Mouse (Mus musculus): ENCODE results near the gene Irf4. TPM values are rescaled to one million over a fixed set of nuclear protein-coding genes. Genes with fewer than 3 reads are reported as not detected.

Gene Irf4
- polyA plus RNA-seq, 1 experiment, result not detected

DNA sequence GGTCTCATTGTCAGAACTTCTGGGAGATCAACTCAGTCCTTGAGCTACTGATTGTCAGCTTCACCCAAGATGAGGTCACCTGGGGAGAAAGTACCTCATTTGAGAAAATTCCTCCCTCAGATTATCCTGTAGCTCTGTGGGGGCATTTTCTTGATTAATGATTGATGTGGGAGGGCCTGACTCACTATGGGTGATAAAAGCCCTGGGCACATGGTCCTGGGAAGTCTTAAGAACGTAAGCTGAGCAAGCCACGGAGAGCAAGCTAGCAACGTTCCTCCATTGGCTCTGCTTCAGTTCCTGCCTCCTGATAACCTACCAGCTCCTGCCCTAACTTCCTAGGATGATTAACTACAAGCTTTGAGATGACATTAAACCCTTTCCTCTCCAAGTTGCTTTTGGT is 35.4 kb upstream of the Irf4 start:
- Histone ChIP-seq H3K4me3 (ENCODE audit: low read depth, low read length) (no peak overlapping the region), H3K9ac (ENCODE audit: low read depth, poor library complexity, severe bottlenecking) (no peak overlapping the region), H3K9me3 (replicated peaks; ENCODE audit: control insufficient read depth, insufficient read depth, low read length, poor library complexity, severe bottlenecking) (no peaks in the 10 kb centered on the region), H3K36me3 (ENCODE audit: control insufficient read depth, insufficient read depth, low read length, poor library complexity, severe bottlenecking) (no peaks in the 10 kb centered on the region), H3K27me3 (ENCODE audit: control insufficient read depth, insufficient read depth, low read length, poor library complexity, severe bottlenecking) (no peaks in the 10 kb centered on the region), H3K4me1 (ENCODE audit: control insufficient read depth, insufficient read depth, low read length) (no peaks in the 10 kb centered on the region), H3K27ac (ENCODE audit: insufficient read depth, low read length) (no peak overlapping the region)
- TF ChIP-seq EP300 (IDR thresholded peaks at IDR 0.05; ENCODE audit: insufficient read depth, low read depth, low read length), result no peak
- TF ChIP-seq POLR2A (IDR thresholded peaks at IDR 0.05; ENCODE audit: insufficient read depth, low read length), result no peak
- no peak for TF ChIP-seq CTCF (IDR thresholded peaks at IDR 0.05; ENCODE audit: low read depth, low read length)

DNA sequence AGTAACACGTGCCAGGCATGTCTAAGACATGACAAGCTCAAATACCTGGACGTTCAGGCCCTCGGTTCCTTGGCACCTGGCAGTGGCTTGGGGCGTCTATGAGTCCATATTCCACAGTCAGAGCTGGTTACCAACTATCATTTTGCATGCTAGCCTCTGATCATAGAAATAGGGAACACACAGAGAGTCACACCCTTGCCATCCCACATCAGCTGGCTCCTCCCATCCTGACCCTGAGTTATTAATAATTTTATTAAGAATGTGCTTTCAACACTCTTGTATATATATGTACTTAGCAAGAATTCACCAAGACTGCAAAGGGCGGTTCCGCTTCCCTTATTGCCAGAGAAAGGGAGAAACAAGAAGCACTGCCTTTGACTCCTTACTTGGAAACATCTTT is 34.5 kb upstream of the Irf4 start:
- Histone ChIP-seq H3K4me1 (ENCODE audit: control insufficient read depth, insufficient read depth, low read length) (no peaks in the 10 kb centered on the region), H3K27ac (ENCODE audit: insufficient read depth, low read length) (no peak overlapping the region), H3K4me3 (ENCODE audit: low read depth, low read length) (no peak overlapping the region), H3K27me3 (ENCODE audit: control insufficient read depth, insufficient read depth, low read length, poor library complexity, severe bottlenecking) (no peaks in the 10 kb centered on the region), H3K36me3 (ENCODE audit: control insufficient read depth, insufficient read depth, low read length, poor library complexity, severe bottlenecking) (no peaks in the 10 kb centered on the region), H3K9me3 (replicated peaks; ENCODE audit: control insufficient read depth, insufficient read depth, low read length, poor library complexity, severe bottlenecking) (no peaks in the 10 kb centered on the region), H3K9ac (ENCODE audit: low read depth, poor library complexity, severe bottlenecking) (no peak overlapping the region)
- TF ChIP-seq CTCF (IDR thresholded peaks at IDR 0.05; ENCODE audit: low read depth, low read length), result no peak
- no peak for TF ChIP-seq POLR2A (IDR thresholded peaks at IDR 0.05; ENCODE audit: insufficient read depth, low read length)
- no peak for TF ChIP-seq EP300 (IDR thresholded peaks at IDR 0.05; ENCODE audit: insufficient read depth, low read depth, low read length)

DNA sequence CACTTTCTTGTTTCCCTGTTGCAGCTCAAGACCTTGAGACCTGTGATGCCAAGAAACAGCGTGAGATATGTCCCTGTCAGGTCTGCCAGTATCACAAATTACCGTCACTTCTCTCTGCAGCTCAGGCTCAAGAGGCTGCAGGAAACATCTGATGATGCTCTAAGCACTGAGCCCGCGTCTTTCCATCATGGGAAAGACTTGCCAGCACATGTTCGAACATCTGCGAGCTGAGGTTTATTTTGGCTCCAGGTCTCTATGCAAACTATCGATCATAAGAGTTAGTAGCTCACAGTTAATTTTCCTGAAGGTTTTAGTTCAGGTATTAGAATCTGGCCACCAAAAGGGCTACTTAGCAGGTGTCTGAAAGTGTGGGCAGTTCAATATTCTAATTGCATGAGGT is 34.0 kb upstream of the Irf4 start:
- no peaks in the 10 kb centered on the region for H3K27me3 ChIP-seq (ENCODE audit: control insufficient read depth, insufficient read depth, low read length, poor library complexity, severe bottlenecking)
- H3K27ac ChIP-seq (ENCODE audit: insufficient read depth, low read length), result no peak overlapping the region
- no peak for TF ChIP-seq CTCF (IDR thresholded peaks at IDR 0.05; ENCODE audit: low read depth, low read length)
- TF ChIP-seq EP300 (IDR thresholded peaks at IDR 0.05; ENCODE audit: insufficient read depth, low read depth, low read length), result no peak
- no peak for TF ChIP-seq POLR2A (IDR thresholded peaks at IDR 0.05; ENCODE audit: insufficient read depth, low read length)
- H3K36me3 ChIP-seq (ENCODE audit: control insufficient read depth, insufficient read depth, low read length, poor library complexity, severe bottlenecking), result no peaks in the 10 kb centered on the region
- no peaks in the 10 kb centered on the region for H3K9me3 ChIP-seq (replicated peaks; ENCODE audit: control insufficient read depth, insufficient read depth, low read length, poor library complexity, severe bottlenecking)
- no peaks in the 10 kb centered on the region for H3K4me1 ChIP-seq (ENCODE audit: control insufficient read depth, insufficient read depth, low read length)
- H3K9ac ChIP-seq (ENCODE audit: low read depth, poor library complexity, severe bottlenecking), result no peak overlapping the region
- H3K4me3 ChIP-seq (ENCODE audit: low read depth, low read length), result no peak overlapping the region

DNA sequence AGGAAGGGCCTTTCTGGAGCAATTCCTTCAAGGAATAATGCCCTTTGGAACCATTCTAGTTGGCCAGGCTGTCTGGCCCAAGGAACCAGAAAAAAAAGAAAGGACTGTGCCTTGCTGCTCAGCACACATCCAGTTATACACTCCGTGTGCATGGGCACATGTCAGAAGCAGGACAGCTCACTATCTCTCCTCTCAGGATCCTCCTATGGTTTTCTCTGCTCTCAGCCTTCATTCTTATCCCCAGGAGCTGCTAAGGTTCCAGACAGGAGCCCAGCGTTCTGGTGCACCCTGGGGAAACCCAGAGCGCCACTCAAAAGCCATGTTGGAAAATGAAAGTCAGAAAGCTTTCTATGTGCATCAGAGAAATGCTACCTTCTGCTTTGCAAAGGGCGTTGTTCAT is 33.5 kb upstream of the Irf4 start:
- H3K27ac ChIP-seq (ENCODE audit: insufficient read depth, low read length), result no peak overlapping the region
- H3K27me3 ChIP-seq (ENCODE audit: control insufficient read depth, insufficient read depth, low read length, poor library complexity, severe bottlenecking), result no peaks in the 10 kb centered on the region
- H3K9me3 ChIP-seq (replicated peaks; ENCODE audit: control insufficient read depth, insufficient read depth, low read length, poor library complexity, severe bottlenecking), result no peaks in the 10 kb centered on the region
- H3K4me1 ChIP-seq (ENCODE audit: control insufficient read depth, insufficient read depth, low read length), result no peaks in the 10 kb centered on the region
- no peak overlapping the region for H3K9ac ChIP-seq (ENCODE audit: low read depth, poor library complexity, severe bottlenecking)
- H3K4me3 ChIP-seq (ENCODE audit: low read depth, low read length), result no peak overlapping the region
- no peaks in the 10 kb centered on the region for H3K36me3 ChIP-seq (ENCODE audit: control insufficient read depth, insufficient read depth, low read length, poor library complexity, severe bottlenecking)
- TF ChIP-seq POLR2A (IDR thresholded peaks at IDR 0.05; ENCODE audit: insufficient read depth, low read length), result no peak
- TF ChIP-seq EP300 (IDR thresholded peaks at IDR 0.05; ENCODE audit: insufficient read depth, low read depth, low read length), result no peak
- TF ChIP-seq CTCF (IDR thresholded peaks at IDR 0.05; ENCODE audit: low read depth, low read length), result no peak

DNA sequence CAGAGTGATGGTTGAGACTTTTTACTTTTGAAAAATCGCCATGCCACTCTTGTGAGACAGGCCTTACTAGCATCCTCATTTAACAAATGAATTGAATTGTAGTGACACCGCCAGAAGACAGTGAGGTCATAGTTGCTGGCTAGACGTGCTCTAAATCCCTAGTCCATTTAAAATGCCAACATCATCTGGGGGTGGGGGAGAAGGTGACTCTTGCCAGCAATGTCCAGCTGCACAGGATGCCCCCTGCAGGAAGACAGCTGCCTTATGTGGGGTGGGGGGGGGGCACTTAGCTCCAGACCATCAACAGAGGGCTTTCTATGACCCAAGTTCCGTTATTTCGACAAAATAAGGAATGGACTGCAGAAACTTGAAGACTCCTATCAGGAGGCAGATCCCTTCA is 32.4 kb upstream of the Irf4 start:
- H3K27ac ChIP-seq (ENCODE audit: insufficient read depth, low read length), result no peak overlapping the region
- no peaks in the 10 kb centered on the region for H3K27me3 ChIP-seq (ENCODE audit: control insufficient read depth, insufficient read depth, low read length, poor library complexity, severe bottlenecking)
- H3K36me3 ChIP-seq (ENCODE audit: control insufficient read depth, insufficient read depth, low read length, poor library complexity, severe bottlenecking), result no peaks in the 10 kb centered on the region
- TF ChIP-seq POLR2A (IDR thresholded peaks at IDR 0.05; ENCODE audit: insufficient read depth, low read length) (no peak), CTCF (IDR thresholded peaks at IDR 0.05; ENCODE audit: low read depth, low read length) (no peak), EP300 (IDR thresholded peaks at IDR 0.05; ENCODE audit: insufficient read depth, low read depth, low read length) (no peak)
- no peaks in the 10 kb centered on the region for H3K9me3 ChIP-seq (replicated peaks; ENCODE audit: control insufficient read depth, insufficient read depth, low read length, poor library complexity, severe bottlenecking)
- no peak overlapping the region for H3K4me3 ChIP-seq (ENCODE audit: low read depth, low read length)
- H3K4me1 ChIP-seq (ENCODE audit: control insufficient read depth, insufficient read depth, low read length), result no peaks in the 10 kb centered on the region
- H3K9ac ChIP-seq (ENCODE audit: low read depth, poor library complexity, severe bottlenecking), result no peak overlapping the region

DNA sequence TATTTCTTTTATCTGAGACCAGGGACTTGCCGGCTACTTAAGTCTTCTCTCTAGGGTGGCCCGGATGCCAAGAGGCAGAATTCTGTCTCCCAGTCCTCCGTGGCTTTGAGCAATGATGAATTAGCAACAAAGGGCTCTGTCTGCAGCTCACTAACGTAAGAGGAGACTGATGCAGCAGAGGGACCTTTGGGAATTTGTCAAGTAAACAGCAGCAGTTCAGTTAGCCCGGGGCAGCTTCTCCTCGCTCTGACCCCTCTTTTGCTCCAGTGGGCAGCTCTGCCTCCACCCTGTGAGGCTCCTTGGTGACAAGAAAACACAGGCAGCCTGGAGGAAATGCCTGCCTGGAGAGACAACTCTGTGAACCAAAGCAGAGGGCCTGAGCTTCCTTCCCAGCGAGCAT is 26.4 kb upstream of the Irf4 start:
- TF ChIP-seq POLR2A (IDR thresholded peaks at IDR 0.05; ENCODE audit: insufficient read depth, low read length) (no peak), EP300 (IDR thresholded peaks at IDR 0.05; ENCODE audit: insufficient read depth, low read depth, low read length) (no peak), CTCF (IDR thresholded peaks at IDR 0.05; ENCODE audit: low read depth, low read length) (no peak)
- no peak overlapping the region for H3K9ac ChIP-seq (ENCODE audit: low read depth, poor library complexity, severe bottlenecking)

More for the DNA sequence above, 26.4 kb upstream of the Irf4 start:
- Histone ChIP-seq H3K27me3 (ENCODE audit: control insufficient read depth, insufficient read depth, low read length, poor library complexity, severe bottlenecking) (no peaks in the 10 kb centered on the region), H3K9me3 (replicated peaks; ENCODE audit: control insufficient read depth, insufficient read depth, low read length, poor library complexity, severe bottlenecking) (no peaks in the 10 kb centered on the region), H3K4me3 (ENCODE audit: low read depth, low read length) (no peak overlapping the region), H3K4me1 (ENCODE audit: control insufficient read depth, insufficient read depth, low read length) (no peaks in the 10 kb centered on the region), H3K27ac (ENCODE audit: insufficient read depth, low read length) (no peak overlapping the region), H3K36me3 (ENCODE audit: control insufficient read depth, insufficient read depth, low read length, poor library complexity, severe bottlenecking) (no peaks in the 10 kb centered on the region)

Data from ES-Bruce4 (cell line).